Mouse (Mus musculus) liver, adult 2 months (tissue): ENCODE results near the gene Gpr62. TPM values are rescaled to one million over a fixed set of nuclear protein-coding genes. Genes with fewer than 3 reads are reported as not detected.

Experiments used
- DNase-seq: peaks from one replicate; pipeline ENCODE4 v3.0.0-alpha.2; 2011; ENCODE audit warnings: low read depth, low spot score; ENCODE audit errors: extremely low read depth
- H3K27ac ChIP-seq: fragments of 200-500 bp; replicated peaks from 2 replicates; pipeline ENCODE4 v1.5.1; 2012; ENCODE audit warnings: low read depth, mild to moderate bottlenecking, control low read depth, inconsistent platforms, low read length; ENCODE audit not compliant: insufficient read depth
- H3K27me3 ChIP-seq: fragments of 200-500 bp; 2 replicates; pipeline ENCODE4 v1.6.1; 2012; ENCODE audit warnings: mild to moderate bottlenecking, moderate library complexity, low read length, inconsistent platforms; ENCODE audit not compliant: control insufficient read depth, insufficient read depth
- H3K36me3 ChIP-seq: fragments of 200-500 bp; 2 replicates; pipeline ENCODE4 v1.6.1; 2012; ENCODE audit warnings: low read length, inconsistent platforms; ENCODE audit not compliant: control insufficient read depth, insufficient read depth
- H3K4me1 ChIP-seq: fragments of 200-500 bp; 2 replicates; pipeline ENCODE4 v1.6.1; 2011; ENCODE audit warnings: low read length; ENCODE audit not compliant: control insufficient read depth, insufficient read depth
- H3K4me3 ChIP-seq: fragments of 200-500 bp; 2 replicates; pipeline ENCODE4 v1.5.1; 2011; ENCODE audit warnings: low read depth, mild to moderate bottlenecking, control low read depth, low read length, moderate library complexity; ENCODE audit not compliant: insufficient read depth
- H3K79me2 ChIP-seq: fragments of 200-500 bp; 2 replicates; pipeline ENCODE4 v1.6.1; 2012; ENCODE audit warnings: inconsistent platforms, mild to moderate bottlenecking, low read length, moderate library complexity; ENCODE audit not compliant: control insufficient read depth, insufficient read depth
- H3K9ac ChIP-seq: fragments of 200-500 bp; 2 replicates; pipeline ENCODE4 v1.6.1; 2012; ENCODE audit warnings: low read depth, mild to moderate bottlenecking, control low read depth, inconsistent platforms, low read length
- CTCF ChIP-seq: fragments of 200-500 bp; IDR thresholded peaks from 2 replicates; pipeline ENCODE4 v1.5.1; 2011; ENCODE audit warnings: low read depth, low read length, control low read depth
- POLR2A ChIP-seq: fragments of 200-500 bp; IDR thresholded peaks from 2 replicates; pipeline ENCODE4 v1.6.1; 2011; ENCODE audit warnings: low read length, control low read depth; ENCODE audit not compliant: insufficient read depth; ENCODE audit errors: extremely low read depth
- WGBS: fragments of 180-500 bp; shearing (Covaris S2); methylation state at CpG from one replicate; pipeline ENCODE4 v1.1.7; 2018; 5-methylcytosine and 5-hydroxymethylcytosine counted together
- polyA plus RNA-seq: library from polyadenylated mRNA; depleted of rRNA; stranded (reverse); fragments of >200 nt; gene quantifications from 2 replicates; pipeline ENCODE4 v1.2.3, GENCODE M21; 2012
- total RNA-seq: library from RNA; depleted of rRNA; stranded (reverse); fragments of >200 nt; gene quantifications from 2 replicates; pipeline ENCODE4 v1.2.3, GENCODE M21; 2014

The Gpr62 gene
- total and polyA plus RNA-seq, 2 experiments, result not detected

DNA sequence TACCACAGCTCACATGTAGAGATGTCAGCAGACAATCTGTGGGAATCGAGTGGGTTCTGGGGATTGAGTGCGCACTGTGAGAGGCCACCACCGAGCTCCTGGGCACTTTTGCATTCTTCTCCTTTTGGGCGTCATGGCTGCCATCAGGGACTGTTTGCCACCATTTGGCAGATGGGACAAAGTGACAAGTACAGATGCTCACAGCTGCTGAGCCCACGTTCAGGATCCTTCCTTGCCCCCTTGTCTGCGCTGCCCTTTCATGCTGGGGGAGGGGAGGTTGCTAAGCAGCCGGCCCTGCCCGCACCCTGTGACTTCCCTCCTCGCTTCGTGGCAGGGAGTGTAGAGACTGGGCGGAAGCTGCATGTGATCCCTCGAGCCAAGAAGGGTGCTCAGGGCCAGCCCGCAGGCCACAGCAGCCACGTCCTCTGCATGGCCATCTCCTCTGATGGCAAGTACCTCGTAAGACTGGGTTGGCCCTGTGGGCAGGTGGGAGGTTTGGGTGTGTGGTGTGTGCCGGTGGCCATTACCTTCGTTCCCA is 16.9 kb upstream of the Gpr62 start:
- Histone ChIP-seq H3K4me3 (no peak overlapping the region), H3K79me2 (peaks cover 3% of the 10 kb centered on the region; the same call in 1 of the 2 replicates), H3K27ac (no peak overlapping the region), H3K9ac (no peak overlapping the region), H3K27me3 (no peaks in the 10 kb centered on the region), H3K36me3 (peaks cover 3% of the 10 kb centered on the region; the same call in 1 of the 2 replicates), H3K4me1 (peaks cover 5% of the 10 kb centered on the region)
- DNase-seq, result no peak
- WGBS, result 91% methylated on average over 17 of the region's 17 CpGs
- TF ChIP-seq CTCF, result no peak
- TF ChIP-seq POLR2A, result no peak

GRCm38 (mm10) chr9:106481676-106482075 is 15.9 kb upstream of the Gpr62 start:
- no peak overlapping the region for H3K27ac ChIP-seq
- H3K36me3 ChIP-seq, result peaks cover 3% of the 10 kb centered on the region; the same call in 1 of the 2 replicates
- TF ChIP-seq POLR2A, result no peak
- no peak for TF ChIP-seq CTCF
- H3K27me3 ChIP-seq, result no peaks in the 10 kb centered on the region
- no peak for DNase-seq
- H3K4me3 ChIP-seq, result no peak overlapping the region
- 91% methylated on average over 13 of the region's 13 CpGs for WGBS
- H3K4me1 ChIP-seq, result peaks cover 6% of the 10 kb centered on the region
- peaks cover 3% of the 10 kb centered on the region; the same call in 1 of the 2 replicates for H3K79me2 ChIP-seq
- no peak overlapping the region for H3K9ac ChIP-seq

DNA sequence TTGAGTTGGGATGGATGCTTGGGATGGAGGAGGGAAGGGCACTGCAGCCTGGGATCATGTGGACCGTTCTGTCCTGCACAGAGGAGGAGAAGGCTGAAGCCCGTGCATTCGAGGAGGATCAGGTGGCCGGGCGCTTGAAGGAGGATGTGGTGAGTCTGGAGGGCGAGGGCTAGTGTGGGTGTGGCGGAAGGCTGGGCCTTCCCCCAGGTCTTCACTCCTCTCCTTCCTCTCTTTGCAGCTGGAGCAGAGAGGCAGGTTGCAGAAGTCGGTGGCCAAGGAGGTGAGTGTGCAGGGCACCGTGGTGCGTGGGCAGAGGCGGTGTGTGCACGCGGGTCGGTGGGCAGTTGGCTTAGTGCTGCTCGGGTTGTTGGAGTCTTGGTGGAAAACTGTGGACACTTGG is 15.3 kb upstream of the Gpr62 start:
- Histone ChIP-seq H3K79me2 (peaks cover 3% of the 10 kb centered on the region; the same call in 1 of the 2 replicates), H3K27ac (no peak overlapping the region), H3K9ac (no peak overlapping the region), H3K27me3 (no peaks in the 10 kb centered on the region), H3K36me3 (peaks cover 3% of the 10 kb centered on the region; the same call in 1 of the 2 replicates), H3K4me3 (no peak overlapping the region), H3K4me1 (peaks cover 7% of the 10 kb centered on the region)
- DNase-seq, result no peak
- WGBS, result 95% methylated on average over 15 of the region's 15 CpGs
- TF ChIP-seq CTCF, result no peak
- no peak for TF ChIP-seq POLR2A

- no peak for DNase-seq
- Histone ChIP-seq H3K4me1 (peaks cover 12% of the 10 kb centered on the region), H3K9ac (no peak overlapping the region), H3K4me3 (no peak overlapping the region), H3K27me3 (no peaks in the 10 kb centered on the region), H3K27ac (no peak overlapping the region), H3K36me3 (peaks cover 3% of the 10 kb centered on the region; the same call in 1 of the 2 replicates), H3K79me2 (peaks cover 3% of the 10 kb centered on the region; the same call in 1 of the 2 replicates)
- TF ChIP-seq POLR2A, result no peak
- TF ChIP-seq CTCF, result no peak
- 88% methylated on average over 7 of the region's 7 CpGs for WGBS
Observed at GRCm38 (mm10) chr9:106480541-106480940, 14.8 kb upstream of the Gpr62 start.

GRCm38 (mm10) chr9:106478101-106478500 is 12.4 kb upstream of the Gpr62 start:
- Histone ChIP-seq H3K9ac (no peak overlapping the region), H3K79me2 (peaks cover 3% of the 10 kb centered on the region; the same call in 1 of the 2 replicates), H3K4me1 (peaks cover 14% of the 10 kb centered on the region), H3K4me3 (no peak overlapping the region), H3K27me3 (no peaks in the 10 kb centered on the region), H3K36me3 (no peaks in the 10 kb centered on the region; the same call in 1 of the 2 replicates), H3K27ac (no peak overlapping the region)
- no peak for TF ChIP-seq POLR2A
- no peak for TF ChIP-seq CTCF
- no peak for DNase-seq
- WGBS, result 73% methylated on average over 9 of the region's 9 CpGs

DNA sequence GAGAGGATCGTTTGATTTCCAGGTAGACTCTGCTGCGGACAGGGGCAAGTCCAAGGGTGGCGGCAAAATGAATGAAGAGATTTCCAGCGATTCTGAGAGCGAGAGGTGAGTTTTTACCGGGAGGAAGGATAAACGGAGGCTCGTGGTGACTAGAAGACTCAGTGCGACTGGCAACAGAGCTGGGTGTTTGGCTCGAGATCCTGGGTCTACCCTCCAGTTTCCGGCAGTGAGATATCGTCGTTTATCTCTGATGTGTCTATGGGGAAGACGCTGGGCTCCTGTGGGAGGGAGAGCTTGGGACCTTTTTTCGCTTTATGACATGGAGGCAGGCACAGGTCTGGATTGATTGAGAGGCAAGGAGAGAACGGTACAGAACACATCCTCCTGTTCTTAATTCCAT is 11.9 kb upstream of the Gpr62 start:
- Histone ChIP-seq H3K27ac (no peak overlapping the region; the same call in 1 of the 2 replicates), H3K4me3 (peak overlapping the region; percentile 68), H3K9ac (peak overlapping the region; percentile 61), H3K27me3 (no peaks in the 10 kb centered on the region), H3K79me2 (peaks cover 3% of the 10 kb centered on the region; the same call in 1 of the 2 replicates), H3K4me1 (peaks cover 14% of the 10 kb centered on the region), H3K36me3 (no peaks in the 10 kb centered on the region)
- WGBS, result 1% methylated on average over 16 of the region's 16 CpGs
- TF ChIP-seq POLR2A (no peak), CTCF (no peak)
- no peak for DNase-seq
